In genomic region chr1:28877626-28878025, GRCm38 (mm10) we compare ENCODE assay signal across 22 mouse cellular contexts.
A peak's percentile ranks its signal among the peaks of the same experiment; 100 is the strongest.
DNase-seq lines count a peak whose midpoint lies in the region; ATAC-seq and TF ChIP-seq lines count a peak whose summit lies in the region.
"Had no signal": no experiment of that assay in that cellular context is flagged by ENCODE, and none has a peak within 500 bp of the region (broad histone marks: within the 10 kb centered on the region; RNA-seq: fewer than 3 reads in every experiment).

No protein-coding gene starts in this region.

- no peaks in the 10 kb centered on the region for H3K9me3 ChIP-seq in forebrain, postnatal 0 days (ENCODE audit: low read length)
- H3K9me3 ChIP-seq in forebrain, embryonic 12.5 days, result no peaks in the 10 kb centered on the region
- no peaks in the 10 kb centered on the region for H3K9me3 ChIP-seq in lung, embryonic 14.5 days (ENCODE audit: low read depth, low read length)
- H3K9me3 ChIP-seq: embryonic facial prominence, embryonic 12.5 days; embryonic facial prominence, embryonic 15.5 days; forebrain, embryonic 15.5 days; heart, embryonic 10.5 days; heart, embryonic 13.5 days; hindbrain, embryonic 12.5 days; hindbrain, embryonic 15.5 days had no signal

- TF ChIP-seq CTCF in forebrain, postnatal 0 days (IDR thresholded peaks at IDR 0.05; ENCODE audit: low read depth), result no peak
- no peak for TF ChIP-seq CTCF in lung, embryonic 14.5 days (IDR thresholded peaks at IDR 0.05; ENCODE audit: low read depth)

- DNase-seq in forebrain, postnatal 0 days, result peak; percentile 14
- DNase-seq in layer of hippocampus, postnatal 10 days (ENCODE audit: low spot score in 2 of 2), result peak; percentile 10 to 29
- DNase-seq in layer of hippocampus, postnatal 25 days (ENCODE audit: extremely low spot score in 1 of 2, low spot score in 1 of 2), result no peak
- DNase-seq in lung, embryonic 14.5 days, result peak; percentile 2
- DNase-seq in lung, postnatal 14 days, result no peak
- DNase-seq: adrenal gland, adult 2 months; adrenal gland, postnatal 14 days; cerebellum, adult 11 months; cerebellum, adult 2 months; cerebellum, adult 9-11 months; cerebellum, postnatal 25 days; gastrocnemius, postnatal 10 days; gastrocnemius, postnatal 36 days; heart, adult 2 months had no signal

- 66% methylated on average over 3 of the region's 3 CpGs for WGBS in forebrain, postnatal 0 days
- WGBS in forebrain, embryonic 12.5 days, result 90% methylated on average over 3 of the region's 3 CpGs
- WGBS in lung, embryonic 14.5 days, result 85% methylated on average over 3 of the region's 3 CpGs

- H3K4me1 ChIP-seq in forebrain, postnatal 0 days (ENCODE audit: insufficient read depth), result no peaks in the 10 kb centered on the region
- no peaks in the 10 kb centered on the region for H3K4me1 ChIP-seq in forebrain, embryonic 12.5 days
- H3K4me1 ChIP-seq in lung, embryonic 14.5 days (ENCODE audit: insufficient read depth), result no peaks in the 10 kb centered on the region
- H3K4me1 ChIP-seq: embryonic facial prominence, embryonic 12.5 days; embryonic facial prominence, embryonic 15.5 days; forebrain, embryonic 15.5 days; heart, embryonic 10.5 days; heart, embryonic 13.5 days; hindbrain, embryonic 12.5 days; hindbrain, embryonic 15.5 days had no signal

- no peak overlapping the region for H3K9ac ChIP-seq in forebrain, postnatal 0 days
- H3K9ac ChIP-seq in forebrain, embryonic 12.5 days, result no peak overlapping the region
- no peak overlapping the region for H3K9ac ChIP-seq in lung, embryonic 14.5 days
- H3K9ac ChIP-seq: embryonic facial prominence, embryonic 12.5 days; embryonic facial prominence, embryonic 15.5 days; forebrain, embryonic 15.5 days; heart, embryonic 13.5 days; hindbrain, embryonic 12.5 days; hindbrain, embryonic 15.5 days had no signal

- no peaks in the 10 kb centered on the region for H3K36me3 ChIP-seq in forebrain, postnatal 0 days (ENCODE audit: insufficient read depth)
- no peaks in the 10 kb centered on the region for H3K36me3 ChIP-seq in forebrain, embryonic 12.5 days (replicated peaks)
- H3K36me3 ChIP-seq in lung, embryonic 14.5 days (ENCODE audit: insufficient read depth), result no peaks in the 10 kb centered on the region
- H3K36me3 ChIP-seq: embryonic facial prominence, embryonic 12.5 days; embryonic facial prominence, embryonic 15.5 days; forebrain, embryonic 15.5 days; heart, embryonic 10.5 days; heart, embryonic 13.5 days; hindbrain, embryonic 12.5 days; hindbrain, embryonic 15.5 days had no signal

- no peak overlapping the region for H3K4me3 ChIP-seq in forebrain, postnatal 0 days (ENCODE audit: low read depth, low read length)
- no peak overlapping the region for H3K4me3 ChIP-seq in forebrain, embryonic 12.5 days (replicated peaks)
- no peak overlapping the region for H3K4me3 ChIP-seq in lung, embryonic 14.5 days (ENCODE audit: low read depth, low read length)
- H3K4me3 ChIP-seq: embryonic facial prominence, embryonic 12.5 days; embryonic facial prominence, embryonic 15.5 days; forebrain, embryonic 15.5 days; heart, adult 2 months; heart, embryonic 10.5 days; heart, embryonic 13.5 days; hindbrain, embryonic 12.5 days; hindbrain, embryonic 15.5 days had no signal

- H3K27me3 ChIP-seq in forebrain, postnatal 0 days (ENCODE audit: insufficient read depth, low read length), result no peaks in the 10 kb centered on the region
- no peaks in the 10 kb centered on the region for H3K27me3 ChIP-seq in forebrain, embryonic 12.5 days
- H3K27me3 ChIP-seq in lung, embryonic 14.5 days (ENCODE audit: insufficient read depth, low read length), result no peaks in the 10 kb centered on the region
- H3K27me3 ChIP-seq: embryonic facial prominence, embryonic 12.5 days; embryonic facial prominence, embryonic 15.5 days; forebrain, embryonic 15.5 days; heart, embryonic 13.5 days; hindbrain, embryonic 12.5 days; hindbrain, embryonic 15.5 days had no signal

- H3K4me2 ChIP-seq in forebrain, postnatal 0 days (ENCODE audit: low read depth), result no peak overlapping the region
- H3K4me2 ChIP-seq in forebrain, embryonic 12.5 days, result no peak overlapping the region
- H3K4me2 ChIP-seq in lung, embryonic 14.5 days, result no peak overlapping the region
- H3K4me2 ChIP-seq: embryonic facial prominence, embryonic 12.5 days; embryonic facial prominence, embryonic 15.5 days; forebrain, embryonic 15.5 days; heart, embryonic 13.5 days; hindbrain, embryonic 12.5 days; hindbrain, embryonic 15.5 days had no signal

- no peak overlapping the region for H3K27ac ChIP-seq in forebrain, postnatal 0 days (ENCODE audit: low read depth, low read length)
- no peak overlapping the region for H3K27ac ChIP-seq in forebrain, embryonic 12.5 days
- H3K27ac ChIP-seq in lung, embryonic 14.5 days (ENCODE audit: low read depth), result no peak overlapping the region
- H3K27ac ChIP-seq: embryonic facial prominence, embryonic 12.5 days; embryonic facial prominence, embryonic 15.5 days; forebrain, embryonic 15.5 days; heart, adult 2 months; heart, embryonic 10.5 days; heart, embryonic 13.5 days; hindbrain, embryonic 12.5 days; hindbrain, embryonic 15.5 days had no signal

- peak; percentile 55; the same call in 1 of the 2 replicates for ATAC-seq in forebrain, postnatal 0 days
- no peak for ATAC-seq in forebrain, embryonic 12.5 days (ENCODE audit: low FRiP score)
- no peak for ATAC-seq in lung, embryonic 14.5 days (ENCODE audit: insufficient read depth)
- ATAC-seq: forebrain, embryonic 15.5 days had no signal

Comparison
In these comparisons a context has a peak if more than half of its experiments do, and no peak if none do; other contexts are left out.
1. DNase-seq: peak in forebrain, postnatal 0 days (single experiment), layer of hippocampus, postnatal 10 days (2 of 2) and lung, embryonic 14.5 days (single experiment); none in layer of hippocampus, postnatal 25 days (0 of 2) and lung, postnatal 14 days (single experiment).